Comparison of ENCODE assay signal across 16 mouse cellular contexts in genomic region chr6:59072096-59073060, GRCm38 (mm10). TPM values are rescaled to one million over a fixed set of nuclear protein-coding genes. Genes with fewer than 3 reads are reported as not detected.
DNase-seq lines count a peak whose midpoint lies in the region; ATAC-seq and TF ChIP-seq lines count a peak whose summit lies in the region.
"Had no signal": no experiment of that assay in that cellular context is flagged by ENCODE, and none has a peak within 500 bp of the region (broad histone marks: within the 10 kb centered on the region; RNA-seq: fewer than 3 reads in every experiment).

No protein-coding gene starts in this region.

- no peaks in the 10 kb centered on the region for H3K9me3 ChIP-seq in intestine, postnatal 0 days (ENCODE audit: control insufficient read depth)

- no peak overlapping the region for H3K4me2 ChIP-seq in intestine, postnatal 0 days (replicated peaks; ENCODE audit: low read depth)
- H3K4me2 ChIP-seq: embryonic facial prominence, embryonic 12.5 days; hindbrain, embryonic 14.5 days had no signal

- H3K4me3 ChIP-seq in intestine, postnatal 0 days (ENCODE audit: low read depth, low read length) = no peak overlapping the region
- H3K4me3 ChIP-seq: embryonic facial prominence, embryonic 12.5 days had no signal

- H3K27me3 ChIP-seq in intestine, postnatal 0 days (replicated peaks; ENCODE audit: control insufficient read depth, insufficient read depth, low read length) = no peaks in the 10 kb centered on the region
- H3K27me3 ChIP-seq: embryonic facial prominence, embryonic 12.5 days had no signal

- no peaks in the 10 kb centered on the region for H3K4me1 ChIP-seq in intestine, postnatal 0 days (replicated peaks; ENCODE audit: control insufficient read depth, insufficient read depth, low read length)
- H3K4me1 ChIP-seq: embryonic facial prominence, embryonic 12.5 days had no signal

- ATAC-seq in intestine, postnatal 0 days = no peak
- ATAC-seq: CD4-positive, CD25-positive, alpha-beta regulatory T cell, adult 4 months had no signal

- no peak overlapping the region for H3K27ac ChIP-seq in intestine, postnatal 0 days (ENCODE audit: low read depth, low read length)
- H3K27ac ChIP-seq: embryonic facial prominence, embryonic 12.5 days; hindbrain, embryonic 14.5 days; liver, embryonic 14.5 days had no signal

- no peaks in the 10 kb centered on the region for H3K36me3 ChIP-seq in intestine, postnatal 0 days (ENCODE audit: control insufficient read depth, insufficient read depth)
- H3K36me3 ChIP-seq: embryonic facial prominence, embryonic 12.5 days had no signal

- intact Hi-C loops in heart, postnatal 10 days (cut with DNase I) = no loop called here

- DNase-seq in heart, postnatal 10 days = peak; percentile 16 to 35
- no peak for DNase-seq in heart, adult 11 months
- peak; percentile 38 for DNase-seq in 3T3-L1 (ENCODE audit: low read depth, low spot score)
- DNase-seq in adrenal gland, adult 8-10 months = peak; percentile 26
- DNase-seq in kidney, postnatal 36 days = peak; percentile 38 to 73
- no peak for DNase-seq in urinary bladder, postnatal 25 days (ENCODE audit: low spot score)
- DNase-seq in spleen, postnatal 14 days (ENCODE audit: low spot score in 2 of 2) = no peak
- DNase-seq: cerebellum, adult 2 months; right cerebral cortex, postnatal 4 days had no signal

- no peak overlapping the region for H3K9ac ChIP-seq in intestine, postnatal 0 days (ENCODE audit: low read depth, low read length)
- H3K9ac ChIP-seq: embryonic facial prominence, embryonic 12.5 days; hindbrain, embryonic 14.5 days; liver, embryonic 14.5 days had no signal

- TF ChIP-seq CTCF in intestine, postnatal 0 days (IDR thresholded peaks at IDR 0.05; ENCODE audit: low read depth) = no peak

- WGBS in intestine, postnatal 0 days = 77% methylated on average over 5 of the region's 5 CpGs

RNA-seq across cellular contexts. Expression of gene Fam13a, which starts 48.0 kb away (rescaled TPM):
- total RNA-seq in heart, postnatal 10 days (2021) = 10 to 100 TPM; 16.8 to 17.6 TPM
- total RNA-seq in adrenal gland, adult 8-10 months (2022) = 10 to 100 TPM; 13.0 to 48.9 (median 30.2) TPM
- polyA plus RNA-seq in intestine, postnatal 0 days (2015; fragmentation: Nextera tagmentation; extraction: Ambion mirVana) = 49.9 and 57.0 TPM in 2 replicates
- total RNA-seq: megakaryocyte, adult 5-6 weeks; MEL had no signal

Comparison
In these comparisons a context has a peak if more than half of its experiments do, and no peak if none do; other contexts are left out.
1. DNase-seq: peak in heart, postnatal 10 days (2 of 2), 3T3-L1 (single experiment), adrenal gland, adult 8-10 months (single experiment) and kidney, postnatal 36 days (2 of 2); none in heart, adult 11 months (single experiment), urinary bladder, postnatal 25 days (single experiment) and spleen, postnatal 14 days (0 of 2).